Mouse (Mus musculus) lung, adult 2 months (tissue): ENCODE data around the gene Uqcrh.

Experiments
- CTCF ChIP-seq: fragments of 200-500 bp; IDR thresholded peaks from 2 replicates; pipeline ENCODE4 v1.5.1; 2011; ENCODE audit warnings: mild to moderate bottlenecking, low read length, control low read depth; ENCODE audit not compliant: insufficient read depth
- POLR2A ChIP-seq: fragments of 200-500 bp; IDR thresholded peaks from 2 replicates; pipeline ENCODE4 v1.6.1; 2011; ENCODE audit warnings: low read depth, mild to moderate bottlenecking, control low read depth, low read length, borderline replicate concordance; ENCODE audit errors: extremely low read depth

- TF ChIP-seq CTCF (peak; percentile 6; the same call in 1 of the 2 replicates), POLR2A (no peak)
Observed at GRCm38 (mm10) chr4:116073146-116073545, 1.7 kb downstream of the Uqcrh start.
